In genomic region chr11:75192336-75193214, GRCm38 (mm10) we compare ENCODE assay signal across 8 mouse cellular contexts. TPM values are rescaled to one million over a fixed set of nuclear protein-coding genes. Genes with fewer than 3 reads are reported as not detected.
DNase-seq lines count a peak whose midpoint lies in the region; ATAC-seq and TF ChIP-seq lines count a peak whose summit lies in the region.

No protein-coding gene starts in this region.

- TF ChIP-seq EP300 in heart, adult 2 months (IDR thresholded peaks at IDR 0.05; ENCODE audit: insufficient read depth, low read depth, low read length), result no peak; the same call in 1 of the 2 replicates
- TF ChIP-seq EP300 in stomach, postnatal 0 days (optimal IDR thresholded peaks at IDR 0.05), result no peak

- H3K27ac ChIP-seq in heart, adult 2 months, result peak overlapping the region; percentile 78
- no peak overlapping the region; the same call in 1 of the 2 replicates for H3K27ac ChIP-seq in liver, embryonic 13.5 days
- peak overlapping the region; percentile 77 for H3K27ac ChIP-seq in stomach, postnatal 0 days (replicated peaks)

- ATAC-seq in liver, embryonic 13.5 days (ENCODE audit: low read depth), result 0 out of 2 replicates have a peak, but pooled peaks have one; percentile 22
- peak; percentile 77 for ATAC-seq in stomach, postnatal 0 days (ENCODE audit: low FRiP score, low TSS enrichment)

- H3K9ac ChIP-seq in heart, adult 2 months (ENCODE audit: low read depth, low read length), result no peak overlapping the region
- peak overlapping the region; percentile 55; the same call in 1 of the 2 replicates for H3K9ac ChIP-seq in liver, embryonic 13.5 days
- peak overlapping the region; percentile 60; the same call in 1 of the 2 replicates for H3K9ac ChIP-seq in stomach, postnatal 0 days (ENCODE audit: low read length)

- H3K4me2 ChIP-seq in liver, embryonic 13.5 days, result peak overlapping the region; percentile 79
- peak overlapping the region; percentile 90 for H3K4me2 ChIP-seq in stomach, postnatal 0 days (replicated peaks; ENCODE audit: low read depth)

- peak; percentile 85 for DNase-seq in 3T3-L1 (ENCODE audit: low read depth, low spot score)
- DNase-seq in adrenal gland, adult 2 months, result peak; percentile 92
- peak; percentile 83 for DNase-seq in embryo, embryonic 11 days
- DNase-seq in heart, adult 2 months, result peak; percentile 84 to 87
- DNase-seq in kidney, adult 11 months, result peak; percentile 80
- DNase-seq in liver, embryonic 13.5 days, result peak; percentile 68
- peak; percentile 84 for DNase-seq in naive thymus-derived CD4-positive, alpha-beta T cell, adult 2 months (ENCODE audit: low read depth)
- DNase-seq in stomach, postnatal 0 days (ENCODE audit: low spot score), result peak; percentile 90

- no peaks in the 10 kb centered on the region for H3K9me3 ChIP-seq in liver, embryonic 13.5 days (replicated peaks)
- no peaks in the 10 kb centered on the region for H3K9me3 ChIP-seq in stomach, postnatal 0 days (ENCODE audit: control insufficient read depth, low read length)

- intact Hi-C loops in heart, adult 2 months (cut with DNase I), result loop anchor here (1.0 to 10.0 kb wide), 3 partner anchors 38 to 212 kb away; no protein-coding TSS in a partner anchor

- TF ChIP-seq POLR2A in heart, adult 2 months (IDR thresholded peaks at IDR 0.05; ENCODE audit: insufficient read depth, low read depth, low read length), result 0 out of 2 replicates have a peak, but pooled peaks have one; percentile 20

- H3K79me2 ChIP-seq in heart, adult 2 months (replicated peaks; ENCODE audit: control insufficient read depth, insufficient read depth, low read length), result no peaks in the 10 kb centered on the region

- TF ChIP-seq CTCF in heart, adult 2 months (IDR thresholded peaks at IDR 0.05), result peak; percentile 91
- TF ChIP-seq CTCF in stomach, postnatal 0 days (IDR thresholded peaks at IDR 0.05; ENCODE audit: low read depth), result peak; percentile 93

- 24% methylated on average over 13 of the region's 13 CpGs for WGBS in heart, adult 2 months
- 25% methylated on average over 13 of the region's 13 CpGs for WGBS in liver, embryonic 13.5 days (ENCODE audit: insufficient replicate concordance)
- WGBS in stomach, postnatal 0 days, result 26% methylated on average over 13 of the region's 13 CpGs

- peak overlapping the region; percentile 64 for H3K4me3 ChIP-seq in heart, adult 2 months
- peak overlapping the region; percentile 61 for H3K4me3 ChIP-seq in liver, embryonic 13.5 days (replicated peaks)
- H3K4me3 ChIP-seq in stomach, postnatal 0 days (ENCODE audit: low read depth, low read length), result peak overlapping the region; percentile 55

- peaks cover 1% of the 10 kb centered on the region; the same call in 1 of the 2 replicates for H3K27me3 ChIP-seq in heart, adult 2 months (ENCODE audit: control insufficient read depth, insufficient read depth, low read length)
- peaks cover 70% of the 10 kb centered on the region for H3K27me3 ChIP-seq in liver, embryonic 13.5 days
- peaks cover 7% of the 10 kb centered on the region; the same call in 1 of the 2 replicates for H3K27me3 ChIP-seq in stomach, postnatal 0 days (ENCODE audit: control insufficient read depth, insufficient read depth, low read length)

- H3K36me3 ChIP-seq in heart, adult 2 months (ENCODE audit: control insufficient read depth, insufficient read depth, low read length), result no peaks in the 10 kb centered on the region
- H3K36me3 ChIP-seq in liver, embryonic 13.5 days, result no peaks in the 10 kb centered on the region
- no peaks in the 10 kb centered on the region for H3K36me3 ChIP-seq in stomach, postnatal 0 days (ENCODE audit: control insufficient read depth, insufficient read depth, low read length)

- peaks cover 5% of the 10 kb centered on the region for H3K4me1 ChIP-seq in heart, adult 2 months (ENCODE audit: control insufficient read depth, insufficient read depth, low read length)
- peaks cover 61% of the 10 kb centered on the region for H3K4me1 ChIP-seq in liver, embryonic 13.5 days (replicated peaks)
- H3K4me1 ChIP-seq in stomach, postnatal 0 days (replicated peaks; ENCODE audit: control insufficient read depth, insufficient read depth), result peaks cover 10% of the 10 kb centered on the region; the same call in 1 of the 2 replicates

RNA-seq across cellular contexts. Expression of gene Rtn4rl1, which starts 1.0 kb away (rescaled TPM):
- total RNA-seq in adrenal gland, adult 2 months (2021), result 10 to 100 TPM; 29.2 to 58.9 TPM
- 48.1 and 62.9 TPM in 2 replicates for polyA plus RNA-seq in adrenal gland, adult 2 months (2012; rRNA removed)
- total RNA-seq in heart, adult 2 months (2021), result 1 to 10 TPM; 8.4 to 9.4 TPM
- polyA plus RNA-seq in heart, adult 2 months (2012; rRNA removed), result 7.5 and 10.4 TPM in 2 replicates
- 0.78 and 0.97 TPM in 2 replicates for polyA plus RNA-seq in liver, embryonic 13.5 days (2015; fragmentation: Nextera tagmentation; extraction: Ambion mirVana)
- 2.1 and 2.9 TPM in 2 replicates for polyA plus RNA-seq in stomach, postnatal 0 days (2015; fragmentation: Nextera tagmentation; extraction: Ambion mirVana)

RNA-seq across cellular contexts. Expression of gene Dph1, which starts 1.5 kb away (rescaled TPM):
- 10 to 100 TPM; 32.3 to 37.4 TPM for total RNA-seq in adrenal gland, adult 2 months (2021)
- polyA plus RNA-seq in adrenal gland, adult 2 months (2012; rRNA removed), result 72.0 and 87.5 TPM in 2 replicates
- 10 to 100 TPM in 1 of 2 experiments, 1 to 10 TPM in 1; 8.5 to 11.6 TPM for total RNA-seq in heart, adult 2 months (2021)
- polyA plus RNA-seq in heart, adult 2 months (2012; rRNA removed), result 21.7 and 32.9 TPM in 2 replicates
- 13.8 and 15.8 TPM in 2 replicates for polyA plus RNA-seq in liver, embryonic 13.5 days (2015; fragmentation: Nextera tagmentation; extraction: Ambion mirVana)
- polyA plus RNA-seq in stomach, postnatal 0 days (2015; fragmentation: Nextera tagmentation; extraction: Ambion mirVana), result 15.2 and 15.8 TPM in 2 replicates

RNA-seq across cellular contexts. Expression of gene Ovca2, which starts 13.9 kb away (rescaled TPM):
- total RNA-seq in adrenal gland, adult 2 months (2021), result 10 to 100 TPM; 20.4 to 26.5 TPM
- polyA plus RNA-seq in adrenal gland, adult 2 months (2012; rRNA removed), result 7.0 and 7.4 TPM in 2 replicates
- 1 to 10 TPM; 5.7 to 6.1 TPM for total RNA-seq in heart, adult 2 months (2021)
- polyA plus RNA-seq in heart, adult 2 months (2012; rRNA removed), result 11.1 and 16.7 TPM in 2 replicates
- 13.3 and 13.4 TPM in 2 replicates for polyA plus RNA-seq in liver, embryonic 13.5 days (2015; fragmentation: Nextera tagmentation; extraction: Ambion mirVana)
- polyA plus RNA-seq in stomach, postnatal 0 days (2015; fragmentation: Nextera tagmentation; extraction: Ambion mirVana), result 19.3 and 20.2 TPM in 2 replicates

RNA-seq across cellular contexts. Expression of gene Hic1, which starts 23.3 kb away (rescaled TPM):
- total RNA-seq in adrenal gland, adult 2 months (2021), result 10 to 100 TPM in 1 of 2 experiments, 1 to 10 TPM in 1; 7.5 to 15.4 TPM
- 25.9 and 26.9 TPM in 2 replicates for polyA plus RNA-seq in adrenal gland, adult 2 months (2012; rRNA removed)
- 10 to 100 TPM; 12.6 to 13.6 TPM for total RNA-seq in heart, adult 2 months (2021)
- polyA plus RNA-seq in heart, adult 2 months (2012; rRNA removed), result 15.5 and 19.6 TPM in 2 replicates
- polyA plus RNA-seq in liver, embryonic 13.5 days (2015; fragmentation: Nextera tagmentation; extraction: Ambion mirVana), result 1.2 and 1.5 TPM in 2 replicates
- 6.6 and 8.2 TPM in 2 replicates for polyA plus RNA-seq in stomach, postnatal 0 days (2015; fragmentation: Nextera tagmentation; extraction: Ambion mirVana)
